Mouse (Mus musculus) forelimb bud, embryonic 11.5 days (tissue): Measurements from ENCODE around the gene Qprt.

Source experiments
- DNase-seq: peaks from one replicate; pipeline ENCODE4 v3.0.0-alpha.2; 2012; ENCODE audit warnings: low read depth, low spot score

Gene Qprt

DNA sequence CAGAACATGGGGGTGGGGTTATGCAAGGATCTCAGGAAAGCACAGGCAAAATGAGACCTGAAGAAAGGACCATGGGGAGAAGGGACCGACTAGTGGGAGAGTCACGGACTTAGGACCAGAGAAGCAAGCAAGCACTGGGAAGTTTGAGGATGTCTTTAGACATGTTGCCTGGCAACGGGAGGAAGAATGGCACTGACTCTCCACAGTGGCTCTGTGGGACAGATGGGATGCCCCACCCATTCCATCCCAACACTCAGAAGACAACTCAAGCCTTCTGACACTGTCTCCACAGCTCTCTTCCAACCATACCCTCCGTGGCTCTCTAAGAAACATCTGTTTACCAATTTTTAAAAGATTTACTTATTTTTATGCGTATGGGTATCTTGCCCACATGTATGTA lies 11.1 kb upstream of the Qprt start:
- no peak for DNase-seq

DNA sequence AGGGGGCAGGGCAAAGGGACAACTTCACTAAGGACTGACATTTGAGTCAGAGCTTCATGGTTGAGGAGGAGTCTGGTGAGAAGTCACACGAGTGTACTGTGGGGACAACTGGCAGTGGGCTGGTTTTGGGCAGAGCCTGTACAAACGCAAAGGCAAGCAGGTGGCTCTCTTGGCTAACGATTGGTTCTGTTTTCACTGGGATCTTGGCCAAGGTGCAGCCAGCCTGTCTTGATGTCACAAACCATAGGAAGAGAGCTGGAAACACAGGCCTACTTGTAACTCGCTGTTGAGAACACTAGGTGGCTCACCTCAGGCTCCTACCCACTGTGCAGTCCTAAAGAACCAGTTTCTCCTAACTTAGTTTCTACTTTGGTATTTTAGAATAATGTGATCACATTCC lies 7.6 kb upstream of the Qprt start:
- no peak for DNase-seq

DNA sequence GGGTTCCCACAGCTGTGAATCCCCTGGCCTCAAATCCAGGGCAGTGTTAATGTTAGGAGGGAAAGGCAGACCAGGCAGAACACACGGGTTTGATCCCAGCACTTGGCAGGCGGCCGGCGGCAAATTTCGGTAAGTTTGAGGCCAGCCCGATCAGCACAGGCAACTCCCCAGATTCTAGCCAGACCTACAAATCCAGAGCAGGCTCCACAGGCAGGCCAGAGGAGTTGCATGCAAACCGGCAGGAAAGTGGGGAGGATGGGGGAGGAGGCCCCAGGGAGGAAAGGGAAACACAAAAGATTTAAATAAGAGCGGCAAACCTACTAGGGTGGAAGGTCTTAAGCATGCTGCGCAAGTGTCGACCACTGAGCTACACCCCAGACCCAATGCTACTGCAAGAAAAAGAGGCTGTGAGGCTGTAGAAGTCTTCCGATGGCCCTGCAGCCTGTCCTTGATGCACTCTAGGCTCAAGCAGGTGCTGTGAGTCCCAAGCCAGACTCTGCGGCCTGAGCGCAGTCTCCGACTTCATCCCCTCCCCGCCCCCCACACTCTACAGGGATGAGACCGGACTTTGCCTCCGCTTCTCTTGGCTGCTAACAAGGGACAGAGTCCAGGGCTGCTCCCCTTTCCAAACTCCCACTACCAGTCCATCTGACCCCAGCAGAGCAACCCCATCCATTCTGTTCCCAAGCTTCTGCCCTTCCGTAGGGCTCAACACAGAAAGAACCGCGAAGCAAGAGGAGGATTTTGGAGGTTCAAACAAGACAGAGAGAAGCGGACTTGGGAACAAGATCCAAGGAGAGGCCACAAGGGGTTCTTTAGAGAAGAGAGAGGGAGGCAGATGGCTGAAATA lies 740 bp downstream of the Qprt start:
- DNase-seq, result no peak

DNA sequence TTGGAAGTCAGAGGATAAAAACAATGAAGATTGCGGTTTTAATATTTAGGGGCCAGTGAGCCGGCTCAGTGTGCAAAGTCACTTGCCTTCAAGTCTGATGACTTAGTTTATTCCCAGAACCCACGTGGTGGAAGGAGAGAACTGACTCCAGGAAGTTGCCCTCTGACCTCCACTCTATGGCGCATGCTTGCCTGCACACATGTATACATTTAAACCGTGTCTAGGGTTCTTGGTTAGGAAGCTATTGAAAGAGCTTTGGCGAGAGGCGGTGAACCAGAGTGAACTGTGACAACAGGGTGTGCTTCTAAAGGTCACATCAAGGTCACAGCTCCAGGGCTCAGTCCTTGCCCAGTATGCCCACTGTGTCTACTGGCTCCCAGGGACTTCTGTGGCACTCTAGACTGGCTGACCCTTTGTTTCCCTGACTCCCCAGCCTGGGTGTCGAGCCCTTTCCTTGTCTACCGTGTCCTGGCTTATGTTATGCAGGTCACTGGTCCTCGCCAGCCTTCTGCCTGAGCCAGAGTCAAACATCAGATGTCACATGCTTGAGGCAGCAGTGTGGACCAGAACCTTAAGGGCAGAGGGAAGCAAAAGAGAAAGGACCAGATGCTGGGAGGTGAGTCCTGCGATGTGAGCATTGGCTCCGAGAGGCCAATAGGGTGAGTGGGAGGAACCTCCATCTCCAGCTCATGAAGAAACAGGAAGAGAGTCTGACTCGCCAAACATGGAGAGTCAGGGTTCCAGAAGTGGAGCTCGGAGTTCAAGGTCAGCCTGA lies 3.2 kb downstream of the Qprt start:
- DNase-seq, result no peak

DNA sequence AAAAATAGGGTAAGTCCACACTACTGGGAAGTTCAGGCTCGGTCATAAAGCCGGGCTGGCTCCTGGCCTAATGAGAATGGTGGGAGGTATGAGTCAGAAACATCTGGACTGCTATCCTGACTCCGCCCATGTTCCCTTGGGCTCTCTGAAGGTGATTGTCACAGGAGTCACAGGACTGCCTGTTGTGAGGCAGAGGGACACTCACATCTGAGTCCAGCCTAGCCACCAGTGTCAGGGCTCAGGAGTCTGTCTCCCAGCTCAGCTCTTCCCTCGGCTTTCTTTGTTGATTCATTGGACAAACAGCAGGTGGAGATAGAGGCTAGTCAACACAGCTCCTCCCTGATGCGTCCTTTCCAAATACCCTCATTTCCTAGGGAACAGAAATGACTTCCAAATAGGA lies 4.1 kb downstream of the Qprt start:
- peak; percentile 28 for DNase-seq

DNA sequence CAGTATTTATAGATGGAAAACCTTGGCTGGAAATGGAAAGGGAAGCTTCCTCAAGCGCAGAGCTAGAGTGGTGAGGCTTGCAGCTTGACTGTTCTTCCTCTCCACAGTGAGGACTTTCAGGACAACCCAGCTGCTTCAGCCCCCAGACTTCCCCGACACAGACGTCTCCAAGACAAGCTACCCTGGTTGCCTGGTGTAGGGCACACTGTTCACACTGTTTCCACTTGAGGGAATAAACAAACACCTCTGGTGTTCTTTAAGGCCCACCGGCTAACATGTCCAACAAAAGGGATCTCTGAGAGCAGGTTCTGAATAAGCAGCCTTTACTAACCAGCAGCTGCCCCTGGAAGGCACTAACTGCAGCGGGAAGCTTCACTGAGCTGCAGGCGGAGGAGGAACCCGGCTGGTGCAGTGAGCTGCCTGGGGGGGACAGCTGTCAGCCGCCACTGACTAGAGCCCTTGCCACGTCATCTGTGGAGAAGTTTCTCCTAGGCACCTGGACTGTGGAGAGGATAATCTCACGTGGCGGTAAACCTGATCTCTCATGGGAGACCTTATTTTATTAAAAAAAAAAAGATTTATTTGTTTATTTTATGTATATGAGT lies 5.6 kb downstream of the Qprt start:
- no peak for DNase-seq

DNA sequence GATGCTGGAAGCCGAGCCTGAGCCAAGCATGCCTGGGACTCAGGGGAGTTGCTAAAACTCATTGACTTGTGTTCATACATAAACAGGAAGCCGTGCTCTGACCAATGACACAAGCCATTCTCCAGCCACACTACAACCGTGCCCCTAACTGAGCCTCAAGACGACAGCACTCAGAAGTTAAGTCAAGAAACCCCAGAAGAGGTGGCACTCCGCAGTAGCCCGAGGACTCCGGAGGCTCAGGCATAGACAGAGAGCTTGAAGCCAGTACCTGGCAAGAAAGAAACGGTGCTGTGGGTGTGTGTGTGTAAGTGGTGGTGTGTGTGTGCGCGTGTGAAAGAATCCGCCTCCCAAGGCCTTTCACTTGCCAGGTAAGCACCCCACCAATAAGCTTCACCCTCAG lies 7.1 kb downstream of the Qprt start:
- no peak for DNase-seq

DNA sequence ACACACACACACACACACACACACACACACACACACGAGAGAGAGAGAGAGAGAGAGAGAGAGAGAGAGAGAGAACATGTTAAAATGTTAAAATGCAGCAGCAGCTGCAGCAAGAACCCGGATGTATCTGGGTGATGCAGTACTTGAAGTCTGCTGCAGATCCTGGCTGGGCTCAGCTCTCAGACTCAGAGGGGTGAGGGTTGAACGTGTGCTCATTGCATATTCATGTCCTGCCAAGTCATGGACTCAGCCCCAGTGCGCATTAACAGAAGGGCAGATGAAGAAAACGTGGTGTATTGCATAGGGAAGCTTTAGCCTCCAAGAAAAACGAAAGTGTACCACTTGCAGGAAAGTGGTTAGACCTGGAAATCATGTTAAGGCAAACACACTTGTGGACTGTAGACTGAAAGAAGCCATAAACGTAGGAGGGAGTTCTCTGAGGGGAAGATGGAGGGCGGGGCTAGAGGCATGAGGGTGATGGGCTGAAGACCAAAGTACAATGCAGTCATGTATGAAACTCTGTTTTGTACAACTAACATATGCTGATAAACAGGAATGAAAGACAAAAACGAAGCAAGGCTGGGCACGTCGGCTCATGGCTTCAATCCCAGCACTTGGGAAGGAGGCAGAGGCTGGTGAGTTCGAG lies 8.3 kb downstream of the Qprt start:
- DNase-seq, result no peak

DNA sequence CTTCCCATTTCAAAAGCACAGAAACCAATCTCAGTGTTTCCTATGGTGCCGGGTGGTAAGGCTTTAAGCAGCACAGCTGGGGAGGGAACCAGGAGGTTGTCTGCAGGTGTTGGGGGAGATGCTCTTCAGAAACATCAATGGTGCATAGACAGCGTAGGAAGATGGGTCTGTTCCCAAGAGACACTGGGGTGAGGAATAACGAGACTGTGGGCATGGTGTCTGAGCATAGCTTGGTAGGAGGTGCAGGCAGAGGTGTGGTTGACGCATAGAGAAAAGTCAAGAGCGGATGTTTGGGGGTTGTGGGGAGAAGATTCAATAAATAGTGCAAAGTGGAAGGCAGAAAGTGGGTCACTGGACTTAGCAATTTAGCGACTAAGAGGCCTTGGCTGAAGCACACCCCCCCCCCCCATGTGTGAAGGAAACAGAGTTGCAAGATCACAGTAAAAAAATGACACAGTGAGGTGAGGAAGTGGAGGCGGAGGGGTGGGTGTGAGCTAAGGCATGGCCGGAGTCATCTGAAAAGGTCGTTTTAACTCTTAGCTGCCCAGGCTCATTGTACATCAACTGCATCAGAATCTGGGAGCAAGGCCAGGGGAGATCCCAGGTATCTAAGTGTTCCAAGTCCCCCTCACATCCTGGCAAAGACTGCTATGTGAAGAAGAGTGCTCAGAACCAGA lies 9.0 kb downstream of the Qprt start:
- DNase-seq, result no peak

DNA sequence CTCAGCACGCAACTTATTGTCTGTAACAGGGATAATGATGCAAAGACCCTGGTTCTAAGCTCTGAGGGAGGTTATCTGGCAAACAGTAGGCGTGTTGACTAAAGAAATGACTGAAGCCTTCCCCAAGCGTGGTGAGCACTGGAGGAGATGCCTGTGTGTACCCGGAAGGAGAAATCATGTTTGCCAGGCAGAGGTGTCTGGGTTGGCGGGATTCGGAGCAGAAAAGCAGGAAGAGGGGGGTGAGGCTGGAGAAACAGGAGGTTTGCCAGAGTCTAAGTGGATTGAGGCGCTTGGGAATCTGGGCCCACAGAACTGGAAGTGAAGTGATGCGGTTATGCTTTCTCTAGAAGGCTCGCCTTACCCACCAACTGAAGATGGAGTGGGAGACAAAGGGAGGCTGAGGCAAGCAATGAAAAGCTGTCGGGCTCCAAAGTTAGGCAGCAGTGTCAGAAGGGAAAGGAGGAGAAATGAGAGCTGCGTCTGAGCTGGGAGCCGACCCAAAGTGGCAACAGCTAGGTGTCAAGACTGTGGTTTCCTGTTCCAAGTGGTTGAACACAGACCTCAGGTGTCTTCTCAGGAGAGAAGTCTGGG lies 9.7 kb downstream of the Qprt start:
- DNase-seq, result no peak

DNA sequence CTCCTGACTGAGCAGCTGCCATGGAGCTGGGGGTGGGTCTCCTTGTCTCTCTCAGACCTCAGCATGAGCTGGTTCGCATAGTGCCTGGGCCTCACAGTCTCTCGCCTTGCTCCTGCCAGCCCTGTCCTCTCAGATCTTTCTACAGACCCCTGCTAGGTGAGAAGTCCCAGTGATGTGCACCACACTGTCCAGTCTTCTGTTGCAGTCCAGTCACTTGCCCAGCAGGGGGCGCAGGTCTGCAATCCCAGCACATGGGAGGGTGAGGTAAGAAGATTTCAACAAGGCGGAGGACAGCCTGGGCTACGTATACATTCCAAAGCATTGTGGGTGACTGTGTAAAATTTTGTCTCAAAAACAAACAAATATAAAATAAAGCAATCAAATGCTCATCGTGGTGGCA lies 10.6 kb downstream of the Qprt start:
- no peak for DNase-seq

DNA sequence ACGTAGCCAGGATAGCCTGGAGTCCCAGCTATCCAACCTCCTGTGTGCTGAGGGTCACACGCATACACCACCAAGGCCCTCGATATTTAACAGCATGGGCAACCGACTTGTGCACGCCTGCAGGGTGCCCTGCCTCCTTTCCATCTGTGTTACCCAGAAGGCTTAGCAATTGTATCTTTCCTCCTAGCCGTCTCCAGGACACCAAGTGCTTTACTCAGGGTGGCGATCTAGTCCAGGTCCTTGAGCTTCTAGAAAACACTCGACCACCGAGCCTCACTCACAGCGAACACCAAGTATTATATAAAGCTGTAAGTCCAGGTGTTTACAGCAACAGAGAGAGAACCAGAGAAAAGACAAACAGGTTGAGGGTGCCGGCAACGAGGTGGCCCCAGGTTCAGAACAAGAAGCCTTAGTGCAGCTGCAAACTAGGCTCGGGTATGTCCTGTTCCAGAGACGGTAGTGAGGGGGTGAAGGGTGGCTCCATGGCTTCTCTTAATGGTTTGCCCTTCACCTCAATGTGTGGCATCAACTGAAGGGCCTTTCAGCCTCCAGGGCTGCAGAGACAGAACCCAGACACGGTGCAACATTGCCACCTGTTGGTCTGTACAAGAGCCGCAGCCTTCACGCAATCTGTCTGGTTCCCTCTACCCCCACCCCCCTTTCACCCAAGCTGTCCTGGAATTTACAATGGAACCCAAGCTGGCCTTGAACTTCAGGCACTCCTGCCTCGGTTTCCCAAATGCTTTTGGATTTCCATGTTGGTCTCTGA lies 11.6 kb downstream of the Qprt start:
- DNase-seq, result peak; percentile 86

DNA sequence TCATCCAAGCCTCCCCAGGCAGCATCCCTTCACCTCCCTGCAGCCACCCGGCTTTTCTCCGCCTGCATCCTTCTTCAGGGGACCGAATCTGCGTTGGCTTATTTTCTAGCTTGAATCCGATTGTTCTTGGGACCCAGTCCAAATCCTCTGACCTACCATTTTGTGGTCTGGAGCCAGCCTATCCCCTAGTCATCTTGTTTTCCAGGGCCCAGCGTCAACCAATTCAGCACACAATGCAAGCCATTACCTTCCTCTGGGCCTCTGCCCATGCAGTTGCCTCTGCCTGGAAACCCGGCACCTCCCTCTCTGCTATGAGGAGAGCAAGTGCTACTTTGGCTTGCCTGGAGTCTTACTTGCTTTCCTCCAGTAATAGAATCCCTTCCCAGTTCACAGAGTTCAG lies 16.5 kb downstream of the Qprt start:
- DNase-seq, result no peak

DNA sequence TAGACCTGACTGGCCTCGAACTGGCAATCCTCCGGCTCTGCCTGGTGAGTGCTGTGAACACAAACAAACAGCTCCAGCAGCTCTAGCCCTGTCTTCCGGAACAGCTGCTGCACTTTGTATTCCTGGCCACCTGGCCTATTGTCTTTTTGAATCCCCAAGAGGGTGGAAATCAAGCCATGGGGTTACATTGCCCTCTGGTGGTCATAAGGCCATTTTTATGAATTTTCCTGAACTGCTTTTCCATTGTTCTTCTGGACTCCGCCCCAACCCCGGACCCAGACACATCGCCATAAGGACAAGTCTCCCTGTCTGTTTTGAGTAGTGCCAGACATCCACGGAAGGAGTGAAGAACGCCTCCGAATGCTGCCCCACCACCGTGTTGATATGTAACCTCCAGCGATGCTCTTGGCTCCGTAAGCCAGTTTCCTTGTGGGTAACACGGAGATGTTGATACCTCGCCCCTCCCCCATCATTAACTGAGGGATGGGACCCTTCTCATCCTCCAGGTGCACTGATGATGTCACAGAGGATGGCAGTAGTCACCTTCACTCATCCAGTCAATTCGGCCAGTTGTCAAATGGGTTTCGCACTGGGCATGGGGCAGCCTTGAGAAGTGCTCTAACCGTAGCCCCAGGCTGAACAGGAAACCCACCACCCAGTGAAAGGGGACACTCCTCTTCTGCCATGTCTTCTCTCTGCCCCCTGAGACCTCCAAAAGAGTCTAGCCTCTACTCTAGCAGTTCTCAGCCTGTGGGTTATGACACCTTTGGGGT lies 17.3 kb downstream of the Qprt start:
- DNase-seq, result peak; percentile 95

DNA sequence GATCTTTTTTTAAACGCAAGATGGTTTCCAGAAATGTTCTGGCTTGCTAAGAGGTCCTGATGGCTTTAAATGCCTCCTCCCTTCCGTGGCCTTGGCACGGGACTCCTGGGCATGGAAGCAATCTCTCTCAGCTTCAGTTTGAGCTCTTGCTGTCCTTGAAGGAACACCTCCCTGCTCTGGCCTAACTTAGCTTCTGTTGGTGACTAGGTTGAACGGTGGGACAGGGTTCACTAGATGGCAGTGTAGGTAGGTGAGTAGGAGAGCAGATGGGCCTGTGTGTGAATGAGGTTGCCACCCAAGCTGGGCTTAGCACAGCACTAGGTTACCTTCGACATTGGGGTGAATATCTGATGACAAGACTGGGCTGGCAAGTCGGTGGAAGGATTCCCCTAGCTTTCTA lies 18.1 kb downstream of the Qprt start:
- no peak for DNase-seq

DNA sequence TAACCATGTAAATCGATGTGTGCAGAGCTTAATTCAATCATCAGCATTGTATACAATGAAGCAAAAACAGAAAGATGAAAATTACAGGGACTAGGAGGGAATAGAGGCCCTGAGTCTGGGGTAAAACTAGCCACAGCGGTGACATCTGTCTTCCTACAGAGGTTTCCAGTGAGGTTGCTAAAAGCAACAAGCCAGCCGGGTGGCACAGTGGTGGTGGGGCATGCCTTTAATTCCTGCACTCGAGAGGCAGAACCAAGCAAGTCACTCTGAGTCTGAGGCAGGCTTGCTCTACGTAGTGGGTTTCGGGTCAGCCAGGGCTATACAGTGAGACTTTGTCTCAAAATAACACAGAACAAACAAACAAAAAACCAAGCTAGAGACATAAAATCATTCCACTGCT lies 19.9 kb downstream of the Qprt start:
- DNase-seq, result no peak

DNA sequence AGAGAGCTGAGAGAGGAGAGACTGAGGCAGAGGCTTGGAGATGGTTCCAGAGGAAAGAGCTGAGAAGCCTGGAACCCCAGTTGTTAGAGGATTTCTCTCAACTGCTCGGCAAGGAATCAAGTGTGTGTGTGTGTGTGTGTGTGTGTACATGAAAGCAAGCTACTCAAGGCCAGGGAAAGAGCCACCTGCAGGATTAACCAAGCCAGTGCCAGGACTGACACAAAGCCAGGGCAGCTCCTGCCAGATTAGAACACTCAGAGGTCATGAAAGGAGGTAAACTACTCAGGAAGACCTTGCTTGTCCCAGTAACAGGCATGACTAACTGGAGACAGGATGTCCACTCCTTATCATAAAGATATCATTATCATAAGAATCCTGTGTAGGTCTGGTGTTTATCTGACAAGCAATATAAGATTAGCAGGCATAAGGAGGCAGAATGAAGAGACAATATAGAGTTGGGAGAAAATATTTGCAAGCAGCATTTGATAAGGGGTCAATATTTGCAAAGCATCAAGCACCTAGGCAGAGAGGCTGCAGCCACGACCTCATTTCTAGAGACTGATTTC lies 20.5 kb downstream of the Qprt start:
- no peak for DNase-seq

DNA sequence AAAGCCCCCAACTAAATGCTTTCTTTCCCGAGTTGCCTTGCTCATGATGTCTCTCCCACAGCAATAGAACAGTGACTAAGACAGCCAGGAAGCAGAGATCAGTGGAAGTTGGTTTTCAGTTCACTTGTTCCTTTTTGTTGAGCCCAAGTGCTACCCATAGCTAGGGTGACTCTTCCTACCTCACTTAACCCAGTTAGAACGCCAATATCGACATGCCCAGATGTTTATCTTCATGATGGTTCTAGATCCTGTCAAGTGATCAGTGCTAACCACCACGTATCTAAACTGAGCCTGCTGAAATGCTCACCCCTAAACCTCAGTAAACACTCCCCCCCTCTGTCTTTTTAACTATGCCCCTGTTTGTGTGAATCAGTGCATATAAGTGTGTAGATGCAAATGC lies 22.5 kb downstream of the Qprt start:
- no peak for DNase-seq

DNA sequence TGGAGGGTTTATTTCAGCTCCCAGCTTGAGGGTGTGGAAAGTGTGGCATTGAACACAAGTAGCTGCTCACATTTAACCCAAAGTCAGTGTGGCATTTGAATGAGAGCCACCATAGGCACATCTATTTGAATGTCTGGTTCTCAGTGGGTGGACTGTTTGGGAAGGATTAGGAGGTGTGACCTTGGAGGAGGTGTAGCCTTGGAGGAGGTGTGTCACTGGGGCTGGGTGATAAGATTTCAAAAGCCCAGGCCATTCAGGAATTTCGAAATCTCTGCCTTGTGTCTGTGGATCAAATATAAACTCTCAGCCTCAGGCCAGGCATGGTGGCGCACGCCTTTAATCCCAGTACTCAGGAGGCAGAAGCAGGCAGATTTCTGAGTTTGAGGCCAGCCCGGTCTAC lies 23.1 kb downstream of the Qprt start:
- DNase-seq, result no peak
